ENCODE assay signal across 8 mouse cellular contexts in the genomic region with DNA sequence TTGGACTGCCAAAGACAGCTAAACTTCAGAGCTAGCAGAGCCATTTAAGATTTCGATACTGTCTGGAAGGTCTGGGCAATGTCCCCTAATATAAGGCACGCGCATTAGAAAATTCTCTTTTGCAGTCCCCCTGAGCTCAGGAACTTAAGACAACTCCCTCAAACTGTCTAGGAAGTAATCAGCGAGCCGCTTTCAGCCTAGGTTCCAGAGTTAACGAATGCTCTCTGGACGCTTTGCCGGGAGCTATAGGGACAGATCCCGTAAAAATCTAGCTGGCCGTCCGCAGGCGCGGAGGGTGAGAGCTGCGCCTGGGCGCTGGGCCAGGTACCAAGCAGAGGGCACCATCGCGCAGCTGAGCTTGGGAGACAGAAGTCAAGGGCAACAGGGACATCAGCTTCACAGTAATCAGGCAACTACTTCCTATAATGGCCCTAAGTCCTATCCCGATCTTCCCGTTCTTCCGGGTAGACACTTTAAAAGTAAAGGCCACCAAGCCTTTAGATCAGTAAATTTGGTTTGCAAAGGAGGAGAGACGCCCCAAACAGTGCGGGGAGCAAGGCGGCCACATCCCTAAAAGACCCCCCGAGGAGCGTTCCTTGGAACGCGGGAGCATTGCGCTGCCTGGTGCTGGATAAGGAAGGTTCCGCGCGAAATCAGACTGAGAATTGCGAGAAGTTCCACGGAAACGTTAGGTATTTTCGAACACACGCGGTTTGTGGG. TPM values are rescaled to one million over a fixed set of nuclear protein-coding genes. Genes with fewer than 3 reads are reported as not detected.
DNase-seq lines count a peak whose midpoint lies in the region; ATAC-seq and TF ChIP-seq lines count a peak whose summit lies in the region.
"Had no signal": no experiment of that assay in that cellular context is flagged by ENCODE, and none has a peak within 500 bp of the region (broad histone marks: within the 10 kb centered on the region; RNA-seq: fewer than 3 reads in every experiment).

No protein-coding gene starts in this region.

- no peak for ATAC-seq in lung, embryonic 14.5 days (ENCODE audit: insufficient read depth)
- no peak for ATAC-seq in heart, embryonic 13.5 days (ENCODE audit: extremely low read depth, insufficient number of reproducible peaks, low FRiP score, low TSS enrichment)
- no peak for ATAC-seq in liver, embryonic 13.5 days (ENCODE audit: low read depth)

- H3K9me3 ChIP-seq in lung, embryonic 14.5 days (ENCODE audit: low read depth, low read length), result no peaks in the 10 kb centered on the region
- no peaks in the 10 kb centered on the region for H3K9me3 ChIP-seq in heart, embryonic 13.5 days
- H3K9me3 ChIP-seq in liver, embryonic 13.5 days (replicated peaks), result no peaks in the 10 kb centered on the region

- no peak overlapping the region for H3K27ac ChIP-seq in lung, embryonic 14.5 days (ENCODE audit: low read depth)
- H3K27ac ChIP-seq in heart, embryonic 13.5 days (replicated peaks), result peak overlapping the region; percentile 88
- H3K27ac ChIP-seq in liver, embryonic 13.5 days, result no peak overlapping the region

- no peak for TF ChIP-seq CTCF in lung, embryonic 14.5 days (IDR thresholded peaks at IDR 0.05; ENCODE audit: low read depth)

- peak overlapping the region; percentile 14; the same call in 1 of the 2 replicates for H3K4me3 ChIP-seq in lung, embryonic 14.5 days (ENCODE audit: low read depth, low read length)
- H3K4me3 ChIP-seq in heart, embryonic 13.5 days, result peak overlapping the region; percentile 55
- H3K4me3 ChIP-seq in liver, embryonic 13.5 days (replicated peaks), result 0 out of 2 replicates have a peak overlapping the region, but pooled peaks have one; percentile 1

- H3K4me2 ChIP-seq in lung, embryonic 14.5 days, result peak overlapping the region; percentile 47
- H3K4me2 ChIP-seq in heart, embryonic 13.5 days, result peak overlapping the region; percentile 82
- peak overlapping the region; percentile 23 for H3K4me2 ChIP-seq in liver, embryonic 13.5 days

- 1% methylated on average over 37 of the region's 37 CpGs for WGBS in lung, embryonic 14.5 days
- WGBS in heart, embryonic 13.5 days, result under 1% methylated on average over 37 of the region's 37 CpGs
- 2% methylated on average over 37 of the region's 37 CpGs for WGBS in liver, embryonic 13.5 days (ENCODE audit: insufficient replicate concordance)

- DNase-seq in lung, embryonic 14.5 days, result peak; percentile 33
- no peak for DNase-seq in lung, adult 18-20 months
- DNase-seq in embryo, embryonic 11 days, result peak; percentile 41
- no peak for DNase-seq in liver, embryonic 13.5 days
- no peak for DNase-seq in urinary bladder, postnatal 10 days (ENCODE audit: low spot score)
- no peak for DNase-seq in thymus, postnatal 36 days
- DNase-seq: kidney, adult 2 months had no signal

- H3K4me1 ChIP-seq in lung, embryonic 14.5 days (ENCODE audit: insufficient read depth), result no peaks in the 10 kb centered on the region
- peaks cover 66% of the 10 kb centered on the region for H3K4me1 ChIP-seq in heart, embryonic 13.5 days
- peaks cover 10% of the 10 kb centered on the region; the same call in 1 of the 2 replicates for H3K4me1 ChIP-seq in liver, embryonic 13.5 days (replicated peaks)

- H3K27me3 ChIP-seq in lung, embryonic 14.5 days (ENCODE audit: insufficient read depth, low read length), result peaks cover 99% of the 10 kb centered on the region
- H3K27me3 ChIP-seq in heart, embryonic 13.5 days (replicated peaks), result peaks cover 6% of the 10 kb centered on the region; the same call in 1 of the 2 replicates
- H3K27me3 ChIP-seq in liver, embryonic 13.5 days, result peaks cover 99% of the 10 kb centered on the region

- H3K36me3 ChIP-seq in lung, embryonic 14.5 days (ENCODE audit: insufficient read depth), result no peaks in the 10 kb centered on the region
- no peaks in the 10 kb centered on the region for H3K36me3 ChIP-seq in heart, embryonic 13.5 days
- no peaks in the 10 kb centered on the region for H3K36me3 ChIP-seq in liver, embryonic 13.5 days

- H3K9ac ChIP-seq in lung, embryonic 14.5 days, result no peak overlapping the region
- peak overlapping the region; percentile 83 for H3K9ac ChIP-seq in heart, embryonic 13.5 days
- no peak overlapping the region for H3K9ac ChIP-seq in liver, embryonic 13.5 days

RNA-seq across cellular contexts. Expression of a gene that starts 3.2 kb away (rescaled TPM):
- 0.32 and 1.6 TPM in 2 replicates for polyA plus RNA-seq in lung, embryonic 14.5 days (2014; fragmentation: Nextera tagmentation; extraction: Ambion mirVana)
- polyA plus RNA-seq in heart, embryonic 13.5 days (2015; fragmentation: Nextera tagmentation; extraction: Ambion mirVana), result 68.8 and 69.5 TPM in 2 replicates
- 0.69 and 0.96 TPM in 2 replicates for polyA plus RNA-seq in liver, embryonic 13.5 days (2015; fragmentation: Nextera tagmentation; extraction: Ambion mirVana)

Comparison
In these comparisons a context has a peak if more than half of its experiments do, and no peak if none do; other contexts are left out.
1. DNase-seq: peak in lung, embryonic 14.5 days (single experiment) and embryo, embryonic 11 days (single experiment); none in lung, adult 18-20 months (0 of 2), liver, embryonic 13.5 days (single experiment), urinary bladder, postnatal 10 days (single experiment) and thymus, postnatal 36 days (0 of 2).
2. H3K4me2 ChIP-seq: peak in every context shown above with its lines; median percentile 82 in heart, embryonic 13.5 days; 47 in lung, embryonic 14.5 days; 23 in liver, embryonic 13.5 days.
3. H3K4me3 ChIP-seq: peak in every context shown above with its lines; median percentile 55 in heart, embryonic 13.5 days; 14 in lung, embryonic 14.5 days; 1 in liver, embryonic 13.5 days.
4. RNA of a gene that starts 3.2 kb away (polyA plus RNA-seq): 68.8 to 69.5 TPM in heart, embryonic 13.5 days; 0.69 to 0.96 TPM in liver, embryonic 13.5 days and 0.32 to 1.6 TPM in lung, embryonic 14.5 days; every median in the first group is over 10 times any median in the second.